Mouse (Mus musculus): ENCODE results near the gene Pknox2. TPM values are rescaled to one million over a fixed set of nuclear protein-coding genes. Genes with fewer than 3 reads are reported as not detected.

Gene Pknox2
- total RNA-seq, 2 experiments from 2014 or later = 39.5 to 42.9 TPM

DNA sequence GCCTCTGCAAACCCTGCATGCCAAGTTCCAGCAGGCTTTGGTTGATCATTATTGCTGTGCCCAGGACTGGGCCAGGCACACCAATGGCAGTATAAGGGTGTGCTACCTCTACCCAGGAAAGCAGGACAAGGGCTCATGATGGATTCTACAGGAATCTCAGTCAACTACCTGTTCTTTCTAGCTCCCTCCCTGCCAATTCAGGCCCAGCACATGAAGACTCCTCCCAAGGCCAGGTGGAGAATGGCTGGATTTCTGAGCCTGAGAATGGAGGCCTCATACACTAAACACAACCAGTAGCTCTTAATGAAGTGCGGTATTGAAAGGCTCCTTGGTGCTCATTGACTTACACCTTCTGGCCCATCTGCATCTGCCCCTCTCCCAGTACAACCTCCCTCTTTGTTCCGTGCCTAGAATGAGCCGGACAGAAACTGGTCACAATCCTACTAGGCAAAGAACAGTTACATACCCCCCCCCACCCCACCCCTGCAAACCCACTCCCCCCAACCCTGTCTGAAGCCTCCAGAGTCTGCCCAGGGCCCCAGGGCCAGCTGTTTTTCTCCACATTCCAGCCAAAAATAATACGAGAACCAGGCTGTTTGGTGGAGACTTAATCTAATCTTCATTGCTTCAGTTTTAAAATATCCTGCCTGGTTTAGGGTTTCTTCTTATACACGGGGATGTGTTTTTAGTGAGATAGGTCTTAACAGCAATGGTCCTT lies 6.6 kb downstream of the Pknox2 start:
- DNase-seq (ENCODE audit: low spot score) = no peak

DNA sequence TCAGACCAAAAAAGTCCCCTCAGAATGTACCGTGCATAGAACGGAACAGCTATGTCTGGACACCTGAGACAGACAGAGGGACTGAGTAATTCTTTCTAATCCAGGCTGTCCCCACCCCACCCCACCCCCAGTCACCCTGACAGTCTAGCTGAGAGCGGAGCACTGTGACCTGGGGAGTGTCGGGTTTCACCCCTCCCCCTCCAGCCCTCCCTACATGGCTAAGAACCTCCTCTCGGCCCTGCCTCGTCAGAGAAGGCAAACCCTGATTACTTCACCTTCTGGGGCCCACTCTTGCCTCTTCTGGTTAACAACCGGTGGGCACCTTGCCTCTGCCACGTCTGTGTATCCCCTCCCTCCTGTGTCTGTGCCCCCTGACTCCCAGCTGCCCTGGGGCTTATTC lies 7.7 kb downstream of the Pknox2 start:
- DNase-seq (ENCODE audit: low spot score) = peak; percentile 87

DNA sequence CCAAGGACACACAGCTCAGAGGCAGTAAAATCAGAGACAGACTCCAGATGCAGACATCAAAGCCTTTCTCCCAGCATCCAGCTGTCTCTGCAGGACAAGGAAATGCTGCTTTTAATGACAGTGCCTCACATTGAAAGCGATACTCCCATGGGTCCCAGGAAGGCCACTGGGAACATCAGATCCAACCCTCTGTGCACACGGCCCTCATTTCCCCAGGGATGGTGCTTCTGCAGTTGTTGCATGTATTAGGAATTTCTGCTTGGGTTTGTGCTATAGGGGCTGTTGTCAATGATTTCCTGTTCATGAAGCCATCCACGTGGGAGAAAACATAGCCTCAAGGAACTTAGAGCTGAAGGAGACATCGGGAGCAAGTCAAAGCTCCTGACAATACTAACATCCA lies 8.3 kb downstream of the Pknox2 start:
- DNase-seq (ENCODE audit: low spot score) = no peak

DNA sequence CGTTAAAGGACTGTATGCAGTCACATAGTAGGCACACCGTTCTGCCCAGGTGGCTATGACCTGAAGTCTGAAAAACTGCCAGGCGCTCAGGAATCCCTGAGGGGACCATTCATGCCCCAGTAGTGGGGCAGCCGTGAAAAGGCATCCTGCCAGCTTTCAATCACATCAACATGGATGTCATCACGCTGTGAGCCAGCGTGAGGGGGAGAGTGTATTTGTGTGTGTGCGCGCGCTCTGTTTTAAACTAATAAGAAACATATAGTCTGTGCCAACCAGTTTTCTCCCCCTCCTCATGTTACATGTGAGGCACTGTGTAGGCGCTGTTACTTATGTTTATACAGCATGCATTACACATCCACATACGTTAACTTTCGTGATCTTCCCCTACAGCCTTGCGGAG lies 10.9 kb downstream of the Pknox2 start:
- DNase-seq (ENCODE audit: low spot score) = no peak

DNA sequence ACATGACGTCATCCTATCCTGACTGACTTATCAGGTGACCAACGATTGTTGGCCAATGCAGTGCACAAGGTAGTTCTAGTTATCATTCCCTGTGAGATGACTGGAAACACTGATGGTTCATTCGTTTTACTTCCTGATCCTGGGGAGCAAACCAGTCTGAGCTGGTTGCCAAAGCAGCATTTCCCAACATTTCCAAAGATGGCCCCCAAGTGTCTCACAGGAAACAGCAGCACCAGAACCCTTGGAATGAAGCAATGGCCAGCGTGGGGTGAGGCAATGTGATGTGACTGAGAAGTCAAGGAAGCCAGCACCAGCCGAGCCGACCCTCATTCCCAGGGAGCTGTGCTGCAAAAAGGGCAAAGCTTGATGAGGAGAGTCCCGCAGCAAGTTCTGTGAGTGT lies 13.7 kb downstream of the Pknox2 start:
- no peak for DNase-seq (ENCODE audit: low spot score)

DNA sequence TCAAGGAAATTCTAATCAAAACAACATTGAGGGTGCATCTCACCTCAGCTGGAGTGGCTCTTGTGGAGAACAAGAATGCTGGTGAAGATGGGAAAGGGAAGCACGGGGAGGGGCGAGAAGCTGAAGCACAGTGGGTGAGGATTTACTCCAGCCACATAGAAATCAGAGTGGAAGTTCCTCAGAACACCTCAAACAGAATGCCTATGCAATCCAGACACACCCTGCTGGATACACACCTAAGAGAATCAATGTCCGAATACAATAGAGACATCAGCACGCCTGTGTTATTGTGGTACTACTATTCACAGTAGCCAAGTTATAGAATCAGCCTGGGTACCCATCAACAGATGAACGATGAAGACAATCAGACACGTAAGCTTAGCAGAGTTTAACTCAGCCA lies 18.2 kb downstream of the Pknox2 start:
- DNase-seq (ENCODE audit: low spot score) = no peak

DNA sequence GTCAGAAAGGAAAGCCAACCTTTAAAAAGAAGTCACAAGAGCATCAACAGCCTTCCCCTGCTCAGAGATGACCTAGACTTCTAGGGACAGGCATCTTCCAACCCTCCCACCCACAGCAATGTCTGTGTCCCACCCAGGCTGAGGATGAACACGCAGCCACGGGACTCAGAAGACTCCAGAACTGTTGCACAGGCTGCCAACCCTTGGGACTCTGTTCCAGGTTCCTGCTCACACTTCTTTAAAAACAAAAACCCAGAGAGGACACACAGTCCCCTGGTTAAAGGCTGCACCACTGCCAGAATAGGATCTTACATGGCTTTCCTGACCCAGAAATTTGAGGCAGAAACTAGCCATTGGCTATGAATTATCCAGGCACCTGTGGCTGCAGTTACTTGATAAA lies 21.0 kb downstream of the Pknox2 start:
- peak; percentile 53 for DNase-seq (ENCODE audit: low spot score)

DNA sequence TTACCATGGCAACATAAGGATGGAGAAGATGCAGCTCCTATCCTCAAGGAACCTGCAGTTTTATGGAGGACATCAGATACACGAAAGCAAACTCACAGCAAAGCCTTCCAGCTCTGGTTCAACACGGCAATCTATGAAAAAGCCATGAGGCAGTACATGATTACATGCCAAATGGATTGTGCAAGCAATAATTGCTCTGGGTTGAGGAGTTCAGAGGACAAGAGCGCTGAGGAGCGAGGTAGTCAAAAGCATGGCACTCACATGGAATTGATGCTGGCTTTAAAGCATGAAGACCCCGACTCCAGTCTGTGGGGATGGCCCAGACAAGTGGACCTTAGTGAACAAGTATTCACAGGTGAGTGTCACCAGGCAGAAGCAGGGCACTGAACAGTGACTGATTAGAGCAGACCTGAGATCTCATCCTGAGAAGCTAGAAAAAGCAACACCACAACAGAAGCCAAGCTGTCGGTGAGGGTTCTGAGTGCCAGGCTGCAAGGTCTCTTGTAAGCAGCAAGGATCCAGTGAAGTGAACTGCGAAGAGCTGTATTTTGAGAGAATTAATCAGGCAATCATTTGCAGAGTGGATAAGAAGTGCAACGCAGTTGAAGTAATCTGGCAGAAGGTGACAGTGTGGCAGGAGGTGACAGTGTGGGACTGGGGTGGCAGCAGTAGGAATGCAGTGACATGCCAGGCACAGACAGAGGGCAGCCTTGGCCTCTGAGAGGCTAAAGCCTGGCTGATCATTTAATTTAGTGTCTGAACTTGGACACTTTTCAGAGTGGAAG lies 22.3 kb downstream of the Pknox2 start:
- peak; percentile 61 for DNase-seq (ENCODE audit: low spot score)

DNA sequence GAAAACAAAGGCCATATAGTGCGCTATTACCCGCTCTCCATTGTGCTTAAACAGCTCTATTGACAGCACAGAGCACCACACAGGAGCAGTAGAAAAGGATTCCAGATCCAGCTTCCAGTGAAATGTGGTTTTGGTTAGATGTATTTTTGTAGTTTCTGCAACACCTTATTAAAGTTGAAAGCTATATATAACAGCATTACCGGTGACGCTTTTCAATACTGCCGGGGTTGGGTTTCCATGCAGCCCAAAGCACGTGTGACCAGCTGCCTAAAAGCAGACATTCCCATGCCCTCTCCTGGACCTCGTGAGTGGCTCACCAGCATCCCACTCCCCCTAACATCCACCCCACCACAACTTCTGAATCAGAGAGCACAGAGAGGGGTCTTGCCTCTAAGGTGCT lies 23.8 kb downstream of the Pknox2 start:
- no peak for DNase-seq (ENCODE audit: low spot score)

DNA sequence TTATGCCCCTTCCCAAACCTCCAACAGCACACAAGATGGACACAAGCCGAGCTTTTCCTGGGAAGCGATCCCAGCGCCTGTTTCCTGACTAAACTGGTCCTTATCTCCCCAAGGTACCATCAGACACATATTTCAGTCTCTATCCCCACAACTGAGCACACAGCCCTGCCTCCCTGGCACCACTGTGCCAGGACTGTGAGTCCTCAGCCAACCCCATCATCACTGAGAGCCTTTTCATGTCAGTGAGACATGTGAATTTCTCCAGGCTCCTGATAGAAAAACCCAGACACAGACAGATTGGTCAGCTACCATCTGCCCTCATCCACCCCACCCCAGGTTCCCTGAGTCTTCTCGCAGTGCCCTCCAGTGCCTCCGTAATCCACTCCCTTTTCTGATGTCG lies 24.2 kb downstream of the Pknox2 start:
- DNase-seq (ENCODE audit: low spot score) = no peak

DNA sequence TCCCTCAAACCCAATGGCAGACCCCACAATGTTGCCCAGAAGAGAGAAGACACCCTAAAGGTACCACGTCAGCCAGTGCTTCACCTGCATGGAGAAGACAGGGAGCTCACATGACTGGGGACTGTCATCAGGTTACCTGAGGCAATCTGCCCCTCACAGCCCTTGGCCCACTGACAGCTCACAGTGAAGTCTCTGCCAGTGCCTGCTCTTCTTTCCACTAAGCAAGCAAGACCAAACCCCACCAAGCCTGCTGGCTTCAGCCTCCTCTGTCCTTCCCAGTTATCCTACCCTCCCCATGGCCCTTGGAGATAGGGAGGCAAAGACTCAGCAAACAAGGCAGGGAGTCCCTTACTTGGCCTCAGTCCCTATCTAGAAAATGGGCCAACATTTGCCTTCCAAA lies 24.8 kb downstream of the Pknox2 start:
- DNase-seq (ENCODE audit: low spot score) = peak; percentile 81

DNA sequence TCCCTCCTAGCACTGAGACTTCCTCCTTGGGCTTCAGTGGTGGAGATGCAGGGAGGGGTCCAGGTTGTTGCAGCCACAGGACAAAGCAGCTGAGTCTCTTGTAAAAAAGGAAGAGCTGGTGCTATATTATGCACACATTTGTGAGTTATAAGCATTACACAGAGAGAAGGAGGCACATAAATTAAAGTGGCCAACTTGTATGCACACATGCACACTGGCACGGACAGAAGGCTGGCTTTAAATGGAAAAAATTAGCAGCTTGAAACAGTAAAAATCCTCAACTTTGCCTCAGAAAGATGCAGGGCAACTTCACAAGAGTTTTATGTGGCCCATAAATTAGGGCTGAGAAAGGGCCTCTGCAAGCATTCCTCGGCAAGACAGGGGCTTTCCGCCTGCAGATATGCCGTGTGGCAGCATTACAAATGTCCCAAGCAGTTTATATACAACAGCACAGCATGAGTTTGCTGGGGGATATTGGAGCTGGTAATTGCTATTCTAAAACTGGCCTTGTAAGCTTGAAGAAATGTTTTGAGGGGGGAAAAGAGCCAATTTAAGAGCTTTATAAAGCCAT lies 25.4 kb downstream of the Pknox2 start:
- DNase-seq (ENCODE audit: low spot score) = no peak

DNA sequence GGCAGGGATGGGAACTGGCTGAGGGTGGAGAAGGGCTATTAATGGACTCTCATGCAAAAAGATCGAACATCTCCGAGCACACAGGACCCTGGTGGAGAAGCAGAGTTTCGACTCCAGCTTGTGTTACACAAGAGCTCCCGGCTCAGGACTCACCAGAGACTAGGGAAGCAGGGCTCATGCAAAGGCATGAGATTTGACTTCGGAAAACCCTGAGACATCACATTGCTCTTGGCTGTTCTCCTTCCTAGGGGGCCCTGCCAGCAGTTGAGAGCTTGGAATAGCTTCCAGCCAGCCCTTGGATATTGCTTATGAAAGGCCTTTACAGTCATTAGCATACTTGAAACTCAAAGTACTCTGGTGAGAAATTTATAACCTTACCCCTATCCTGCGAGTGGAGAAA lies 26.4 kb downstream of the Pknox2 start:
- DNase-seq (ENCODE audit: low spot score) = peak; percentile 91

DNA sequence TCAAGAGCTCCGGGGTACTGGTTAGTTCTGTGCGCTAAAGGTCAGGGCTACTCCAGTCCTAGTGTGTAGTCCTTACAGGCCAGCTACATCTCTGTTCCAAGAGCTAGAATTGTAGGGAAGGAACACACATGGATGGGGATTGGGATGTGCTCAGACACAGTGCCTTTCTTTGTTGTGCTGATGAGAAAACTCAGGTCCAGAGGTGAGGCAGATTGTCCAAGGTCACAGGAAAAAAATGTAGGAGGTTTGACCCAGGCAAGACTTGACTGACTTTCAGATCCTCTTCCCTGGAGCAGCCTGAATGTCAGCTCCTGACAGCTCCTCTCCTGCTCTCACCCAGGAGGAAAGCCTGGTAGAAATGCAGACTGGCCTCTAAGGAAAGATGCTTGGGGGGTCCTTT lies 29.7 kb downstream of the Pknox2 start:
- DNase-seq (ENCODE audit: low spot score) = no peak

DNA sequence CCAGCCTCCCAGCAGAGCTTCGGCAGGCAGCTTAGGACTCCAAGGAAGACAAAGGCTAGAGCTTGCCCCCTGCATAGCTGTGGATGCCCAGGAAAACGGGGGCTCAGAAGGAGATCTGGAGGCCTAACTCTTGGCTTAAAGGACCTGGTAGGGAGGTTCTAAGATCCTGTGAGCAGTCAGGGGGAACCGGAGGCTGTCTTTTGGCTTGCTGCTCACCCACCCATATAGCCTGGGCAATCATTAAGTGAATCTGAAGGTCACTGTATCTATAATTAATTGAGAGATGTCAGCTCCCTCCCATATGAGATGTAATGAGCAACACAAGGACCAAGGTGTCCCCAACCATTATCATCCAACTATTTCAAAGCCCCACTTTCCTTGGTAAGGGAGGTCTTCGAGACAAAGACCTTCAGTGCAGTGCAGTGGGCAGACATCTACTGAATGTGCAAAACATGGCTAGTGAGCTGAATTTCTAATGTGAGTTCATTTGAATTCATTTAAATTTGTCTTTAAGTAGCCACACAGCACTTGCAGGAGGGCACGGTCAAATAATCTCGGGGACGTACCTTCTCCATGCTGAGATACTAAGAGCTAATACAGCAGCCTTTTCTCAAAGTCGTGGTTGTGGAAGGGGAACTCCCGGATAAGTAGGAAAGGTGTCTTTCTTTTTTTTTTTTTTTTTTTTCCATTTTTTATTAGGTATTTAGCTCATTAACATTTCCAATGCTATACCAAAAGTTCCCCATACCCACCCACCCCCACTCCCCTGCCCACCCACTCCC lies 30.4 kb downstream of the Pknox2 start:
- no peak for DNase-seq (ENCODE audit: low spot score)

DNA sequence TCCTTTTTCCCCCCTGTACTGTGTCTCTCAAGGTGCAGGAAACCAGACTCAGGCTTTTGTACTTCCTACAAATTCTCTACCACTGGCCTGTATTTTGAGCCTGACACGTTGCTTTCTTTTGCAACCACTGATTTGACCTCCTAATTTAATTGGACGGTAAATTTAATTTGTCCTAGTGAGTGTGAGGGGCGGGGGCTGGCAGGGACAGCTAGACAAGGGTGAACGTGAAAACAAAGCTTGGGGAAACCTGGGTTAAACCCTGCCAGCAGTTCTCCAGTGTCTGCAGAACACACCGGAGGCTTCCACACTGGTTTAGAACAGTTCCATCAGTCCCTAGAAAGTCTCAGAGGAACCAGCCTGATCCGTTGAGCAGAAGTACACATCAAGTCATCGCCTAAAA lies 31.4 kb downstream of the Pknox2 start:
- no peak for DNase-seq (ENCODE audit: low spot score)

DNA sequence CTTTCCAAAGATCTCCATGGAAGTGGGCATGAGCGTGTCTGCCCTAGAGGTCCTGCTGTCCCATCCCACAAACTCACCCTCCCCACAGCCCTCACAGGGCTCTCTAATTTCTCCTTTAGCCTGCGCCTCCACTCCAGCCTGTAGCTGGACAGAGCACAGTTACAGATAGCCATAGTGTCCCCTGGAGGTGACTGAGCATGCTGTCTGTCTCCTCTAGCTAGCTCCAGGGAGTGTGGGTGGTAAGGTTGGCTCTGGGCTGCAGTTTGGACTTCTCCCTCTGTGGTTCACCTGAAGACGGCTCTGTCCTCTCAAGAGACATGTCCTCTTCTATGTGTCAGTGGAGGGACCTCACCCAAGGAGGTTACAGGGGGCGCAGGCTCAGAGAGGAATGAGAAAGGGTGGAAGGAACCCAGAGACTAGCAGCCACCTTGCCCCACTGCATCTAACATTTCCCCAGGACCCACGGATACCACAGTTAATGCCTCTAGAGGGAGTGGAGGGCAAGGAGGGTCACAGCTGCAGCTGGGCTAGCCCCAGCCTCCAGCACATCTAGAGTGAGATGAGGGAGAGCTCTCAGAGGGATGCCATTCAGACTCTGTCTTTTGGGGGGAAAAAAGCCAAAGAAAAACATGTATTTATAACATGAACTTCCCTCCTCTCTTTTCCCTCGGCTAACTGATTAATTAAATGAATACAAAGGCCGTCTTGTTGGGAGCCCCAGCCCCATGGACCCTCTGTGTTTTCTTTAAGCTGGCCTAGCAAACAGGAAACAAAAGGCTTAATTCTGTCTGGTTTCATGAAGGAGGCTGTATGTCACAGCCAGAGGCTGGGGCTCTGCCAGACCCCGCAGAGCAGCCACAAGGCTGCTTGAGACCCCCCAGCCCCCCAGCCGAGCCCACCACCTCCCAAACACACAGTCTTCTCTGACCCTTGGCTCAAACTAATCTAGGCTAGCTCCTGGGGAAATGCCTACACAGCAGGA lies 32.6 kb downstream of the Pknox2 start:
- peak; percentile 50 for DNase-seq (ENCODE audit: low spot score)

DNA sequence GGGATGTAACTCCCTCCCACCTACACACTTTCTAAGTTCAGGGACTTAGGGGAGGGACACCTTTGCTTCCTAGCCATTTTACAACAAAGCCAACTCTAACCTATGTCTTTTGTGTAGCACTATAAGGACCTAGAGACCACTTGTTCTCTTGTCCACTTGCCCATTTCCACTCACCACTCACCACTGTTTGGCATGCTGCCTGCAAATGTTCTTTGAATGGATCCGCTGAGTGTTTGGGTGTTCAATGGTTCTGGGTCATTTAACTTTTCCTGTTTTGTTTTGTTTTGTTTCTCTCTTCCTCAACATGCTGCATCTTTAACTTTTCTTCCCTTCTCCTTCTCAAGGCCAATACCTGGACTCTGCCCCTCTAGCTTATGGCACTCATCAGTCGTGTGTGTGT lies 39.7 kb downstream of the Pknox2 start:
- DNase-seq (ENCODE audit: low spot score) = no peak

DNA sequence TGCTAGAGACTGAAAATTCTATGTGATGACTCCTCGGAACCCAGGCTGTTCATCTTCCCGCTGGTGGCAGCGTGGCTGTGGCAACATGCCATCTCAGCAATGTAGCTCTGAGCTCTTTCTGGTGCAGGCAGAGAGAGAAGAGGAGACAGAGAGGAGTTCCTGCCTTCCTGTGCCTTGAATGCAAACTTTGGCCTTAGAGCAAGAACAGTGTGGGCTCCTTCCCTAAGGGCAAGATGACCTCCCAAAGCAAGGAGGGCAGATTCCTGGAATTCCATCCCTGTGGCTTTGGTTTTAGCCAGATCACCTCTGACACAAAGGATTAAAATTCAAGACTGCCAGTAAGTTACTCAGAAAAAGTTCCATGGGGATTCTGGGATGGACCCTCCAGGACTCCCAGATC lies 40.4 kb downstream of the Pknox2 start:
- DNase-seq (ENCODE audit: low spot score) = no peak

DNA sequence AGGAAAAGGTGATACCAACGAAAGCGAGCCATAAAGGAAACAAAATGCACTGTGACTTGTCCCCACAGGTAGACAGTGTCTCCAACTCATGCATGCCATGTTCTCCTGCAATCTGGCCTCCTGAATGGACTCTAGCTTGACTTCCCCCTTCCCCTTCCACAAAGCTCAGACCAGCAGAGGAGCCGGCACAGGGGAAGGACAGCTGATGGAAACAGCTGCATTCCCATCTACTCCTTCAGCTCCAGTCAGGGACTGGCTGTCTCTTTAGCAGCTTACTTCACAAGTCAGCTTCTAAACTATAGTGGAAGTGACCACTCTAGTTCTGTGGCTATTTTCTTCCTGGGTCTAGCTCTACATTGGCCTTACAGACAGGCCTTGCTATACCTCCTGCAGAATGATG lies 43.0 kb downstream of the Pknox2 start:
- DNase-seq (ENCODE audit: low spot score) = no peak

DNA sequence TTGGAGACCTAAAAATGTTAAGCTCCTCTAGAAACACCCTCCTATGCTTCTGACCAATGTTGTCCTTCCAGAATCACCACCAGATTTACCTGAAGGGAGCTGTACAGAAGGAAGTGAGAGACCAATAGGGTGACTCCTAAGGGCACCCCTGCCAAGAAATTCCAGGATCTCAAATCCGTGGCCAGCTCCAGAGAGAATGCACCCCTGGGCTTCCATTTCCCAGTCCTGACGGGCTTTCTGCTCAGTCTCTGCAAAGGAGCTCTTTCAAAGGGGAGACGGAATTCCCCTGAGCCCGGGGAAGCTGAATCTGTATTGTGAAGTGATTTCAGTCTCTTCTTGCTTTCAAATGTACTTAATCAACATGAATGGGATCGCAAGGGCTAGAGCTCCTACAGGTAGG lies 43.4 kb downstream of the Pknox2 start:
- no peak for DNase-seq (ENCODE audit: low spot score)

All from gastrocnemius, adult 18-20 months (tissue).